Mouse (Mus musculus) liver, embryonic 12.5 days (tissue): Measurements from ENCODE around the gene Mustn1. TPM values are rescaled to one million over a fixed set of nuclear protein-coding genes. Genes with fewer than 3 reads are reported as not detected.

Source experiments
- ATAC-seq: fragments of 200-750 bp; cut with Nextera tagmentation; 2 replicates; pipeline ENCODE4 v1.8.0; 2017; ENCODE audit warnings: moderate number of reproducible peaks, mild to moderate bottlenecking, moderate library complexity
- H3K27ac ChIP-seq: fragments of 300-500 bp; sonication (generic); 2 replicates; pipeline ENCODE4 v1.5.1; 2016; ENCODE audit warnings: mild to moderate bottlenecking
- H3K27me3 ChIP-seq: fragments of 300-500 bp; sonication (generic); replicated peaks from 2 replicates; pipeline ENCODE4 v1.6.1; 2016; ENCODE audit warnings: mild to moderate bottlenecking, moderate library complexity
- H3K36me3 ChIP-seq: fragments of 300-500 bp; sonication (generic); 2 replicates; pipeline ENCODE4 v1.6.1; 2016; ENCODE audit warnings: mild to moderate bottlenecking, moderate library complexity
- H3K4me1 ChIP-seq: fragments of 300-500 bp; sonication (generic); 2 replicates; pipeline ENCODE4 v1.6.1; 2016
- H3K4me2 ChIP-seq: fragments of 300-500 bp; sonication (generic); 2 replicates; pipeline ENCODE4 v1.6.1; 2016; ENCODE audit warnings: mild to moderate bottlenecking, moderate library complexity
- H3K4me3 ChIP-seq: fragments of 300-500 bp; sonication (generic); 2 replicates; pipeline ENCODE4 v1.5.1; 2016; ENCODE audit warnings: mild to moderate bottlenecking, moderate library complexity
- H3K9ac ChIP-seq: fragments of 300-500 bp; sonication (generic); 2 replicates; pipeline ENCODE4 v1.6.1; 2016; ENCODE audit warnings: mild to moderate bottlenecking, moderate library complexity
- H3K9me3 ChIP-seq: fragments of 300-500 bp; sonication (generic); replicated peaks from 2 replicates; pipeline ENCODE4 v1.6.1; 2016; ENCODE audit warnings: mild to moderate bottlenecking, moderate library complexity
- WGBS: fragments of 180-500 bp; shearing (Covaris S2); methylation state at CpG from one replicate; pipeline ENCODE4 v1.1.7; 2016; ENCODE audit not compliant: insufficient replicate concordance; 5-methylcytosine and 5-hydroxymethylcytosine counted together
- polyA plus RNA-seq: library from polyadenylated mRNA; unstranded; fragments of >200 nt; fragmentation: Nextera tagmentation; extraction: Ambion mirVana; gene quantifications from 2 replicates; pipeline ENCODE4 v1.2.1, GENCODE M21; 2016

The Mustn1 gene
- polyA plus RNA-seq, 1 experiment from 2014 or later = 0.51 TPM

DNA sequence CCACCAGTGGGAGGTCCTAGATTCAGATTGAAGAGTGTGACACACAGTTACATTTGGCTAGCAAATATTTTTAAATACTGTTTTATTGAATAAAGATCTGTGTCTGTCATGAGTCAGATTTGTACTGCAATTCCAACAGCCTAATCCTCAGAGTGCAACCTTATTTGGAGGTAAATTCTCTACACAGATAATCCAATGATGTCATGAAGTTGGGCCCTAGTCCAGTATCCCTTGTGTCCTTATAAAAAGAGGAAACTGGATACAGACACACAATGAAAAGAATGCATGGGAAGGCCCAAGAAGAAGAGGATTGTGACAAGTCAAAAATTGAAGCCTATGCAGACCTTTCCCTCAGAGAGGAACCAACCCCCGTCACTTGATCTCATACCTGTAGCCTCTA lies 37.5 kb downstream of the Mustn1 start:
- H3K27ac ChIP-seq = no peak overlapping the region
- no peaks in the 10 kb centered on the region for H3K4me1 ChIP-seq
- 81% methylated on average over 1 of the region's 1 CpGs for WGBS
- H3K9me3 ChIP-seq = no peaks in the 10 kb centered on the region
- 0 out of 2 replicates have a peak, but pooled peaks cover 3% of the 10 kb centered on the region for H3K27me3 ChIP-seq
- H3K4me3 ChIP-seq = no peak overlapping the region
- 0 out of 2 replicates have a peak, but pooled peaks cover 4% of the 10 kb centered on the region for H3K36me3 ChIP-seq
- H3K4me2 ChIP-seq = no peak overlapping the region
- no peak for ATAC-seq
- H3K9ac ChIP-seq = no peak overlapping the region

DNA sequence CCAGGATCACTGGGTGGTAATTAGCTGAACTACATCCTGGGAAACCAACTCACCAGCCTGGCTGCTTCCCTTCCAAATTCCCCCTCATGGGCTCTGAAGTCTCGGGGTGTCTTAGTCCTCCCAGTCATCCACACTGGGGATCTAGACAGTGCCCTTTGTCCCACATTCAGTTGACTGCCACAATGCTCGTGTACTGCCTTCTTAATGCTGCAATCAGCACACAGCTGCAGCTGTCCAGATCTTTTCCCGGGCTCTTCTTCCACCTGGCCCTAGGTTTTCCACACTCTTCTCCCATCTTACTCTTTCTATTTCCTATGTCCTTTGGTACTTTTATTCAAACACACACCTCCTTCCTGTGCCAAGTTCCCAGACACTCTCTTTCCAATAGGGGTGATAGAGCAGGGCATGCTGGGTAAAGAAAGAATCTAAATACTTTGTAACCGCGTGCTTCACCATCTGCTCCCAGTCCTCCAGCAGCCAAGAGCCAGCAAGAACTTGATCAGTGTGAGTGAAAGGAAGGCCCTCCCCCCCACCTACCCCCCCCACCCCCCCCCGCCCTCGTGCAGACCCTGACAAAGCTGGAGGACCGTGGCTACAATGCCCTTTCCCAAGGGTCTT lies 43.2 kb downstream of the Mustn1 start:
- H3K9me3 ChIP-seq = no peaks in the 10 kb centered on the region
- H3K4me3 ChIP-seq = no peak overlapping the region
- H3K4me2 ChIP-seq = peak overlapping the region; percentile 21
- H3K27me3 ChIP-seq = 0 out of 2 replicates have a peak, but pooled peaks cover 2% of the 10 kb centered on the region
- no peak for ATAC-seq
- no peak overlapping the region for H3K27ac ChIP-seq
- H3K4me1 ChIP-seq = 0 out of 2 replicates have a peak, but pooled peaks cover 17% of the 10 kb centered on the region
- 53% methylated on average over 8 of the region's 8 CpGs for WGBS
- 0 out of 2 replicates have a peak, but pooled peaks cover 4% of the 10 kb centered on the region for H3K36me3 ChIP-seq
- H3K9ac ChIP-seq = no peak overlapping the region

DNA sequence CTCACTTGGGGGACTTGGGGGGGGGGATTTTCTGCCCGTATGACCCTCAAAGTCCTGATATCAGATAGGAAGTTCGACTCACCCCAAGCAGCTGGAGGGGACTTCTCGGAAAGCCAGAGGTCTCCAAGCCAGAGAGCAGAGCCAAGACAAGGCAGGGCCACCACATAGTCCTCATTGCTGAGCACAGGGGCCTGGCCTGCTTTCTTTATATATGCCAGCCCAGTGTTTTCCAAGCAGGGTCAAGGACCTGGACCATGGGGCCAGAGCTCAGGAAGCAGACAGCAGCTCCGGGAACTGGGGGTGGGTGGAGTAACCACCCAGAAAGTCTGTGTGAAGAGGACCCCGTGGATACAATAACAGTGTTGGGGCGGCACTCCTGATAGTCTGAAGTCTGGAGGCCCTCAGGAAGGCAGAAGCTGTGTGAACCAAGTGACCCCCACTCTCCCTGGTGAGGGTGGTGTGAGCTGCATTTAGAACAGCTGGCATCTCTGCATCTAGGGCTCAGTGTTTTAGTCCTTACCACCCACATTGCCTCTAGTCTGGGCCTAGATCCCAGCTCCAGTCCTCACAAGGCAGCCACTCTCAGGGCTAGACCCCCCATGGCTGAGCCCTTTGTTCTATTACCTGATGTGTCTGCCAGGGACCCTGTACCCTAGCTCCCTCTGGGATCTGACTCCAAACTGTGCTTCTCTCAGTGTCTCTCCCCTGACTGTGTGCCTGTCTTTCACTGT lies 44.5 kb downstream of the Mustn1 start, which contains the start of gene Itih3:
Itih3 (minus strand) TSS at position 386 of the 731 bp plus-strand sequence.
- H3K27me3 ChIP-seq = no peaks in the 10 kb centered on the region
- H3K4me3 ChIP-seq = no peak within 1 kb of the TSS
- 0 out of 2 replicates have a peak, but pooled peaks cover 17% of the 10 kb centered on the region for H3K4me1 ChIP-seq
- peak within 1 kb of the TSS; percentile 21 for H3K4me2 ChIP-seq
- peak within 1 kb of the TSS; percentile 42 for H3K27ac ChIP-seq
- no peak within 1 kb of the TSS for H3K9ac ChIP-seq
- WGBS = 48% methylated on average over 6 of the region's 6 CpGs
- peak; percentile 64 for ATAC-seq
- H3K9me3 ChIP-seq = no peaks in the 10 kb centered on the region
- no peaks in the 10 kb centered on the region for H3K36me3 ChIP-seq

DNA sequence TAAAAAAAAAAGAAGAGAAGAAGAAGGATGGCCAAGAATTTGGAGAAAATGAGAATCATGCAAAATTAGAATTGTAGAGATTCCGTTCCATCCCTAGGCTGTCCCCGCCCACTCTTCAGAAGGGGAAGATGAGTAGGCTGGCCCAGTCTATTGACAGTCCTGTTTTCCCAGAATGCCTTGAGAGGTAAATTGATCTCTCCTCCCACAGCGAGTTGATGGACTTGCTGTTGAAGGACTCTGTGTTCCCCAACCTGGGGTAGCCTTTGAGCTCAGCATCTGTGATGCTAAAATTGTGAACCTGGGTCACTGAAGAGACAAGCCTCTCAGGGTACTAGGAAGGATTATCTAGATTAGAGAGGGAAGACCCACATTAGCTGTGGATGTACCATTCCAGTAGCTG lies 46.5 kb downstream of the Mustn1 start:
- H3K9me3 ChIP-seq = no peaks in the 10 kb centered on the region
- no peak for ATAC-seq
- H3K4me3 ChIP-seq = no peak overlapping the region
- H3K9ac ChIP-seq = no peak overlapping the region
- no peak overlapping the region for H3K27ac ChIP-seq
- no peak overlapping the region for H3K4me2 ChIP-seq
- no peaks in the 10 kb centered on the region for H3K36me3 ChIP-seq
- 73% methylated on average over 3 of the region's 3 CpGs for WGBS
- 0 out of 2 replicates have a peak, but pooled peaks cover 17% of the 10 kb centered on the region for H3K4me1 ChIP-seq
- H3K27me3 ChIP-seq = no peaks in the 10 kb centered on the region

DNA sequence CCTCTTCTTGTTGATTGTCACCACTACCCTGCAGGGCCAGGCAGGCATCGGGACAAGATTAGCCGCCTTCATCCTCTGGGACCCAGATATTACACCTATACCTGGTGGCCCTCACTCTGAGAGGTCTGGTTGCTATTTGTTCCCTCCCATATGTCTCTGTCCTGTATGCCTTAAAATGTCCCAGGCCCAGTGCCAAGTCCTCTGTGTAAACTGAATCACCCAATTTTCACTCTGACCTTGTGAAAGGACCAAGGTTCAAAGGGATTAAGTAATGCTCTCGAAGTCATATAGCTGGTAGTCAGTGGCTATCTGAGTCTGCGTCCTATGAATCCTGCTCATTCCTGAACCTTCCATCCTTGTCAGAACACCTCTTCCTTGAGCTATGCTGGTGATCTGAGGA lies 51.4 kb downstream of the Mustn1 start:
- Histone ChIP-seq H3K9ac (no peak overlapping the region), H3K4me1 (no peaks in the 10 kb centered on the region)
- WGBS = 73% methylated on average over 4 of the region's 4 CpGs

More for the DNA sequence above, 51.4 kb downstream of the Mustn1 start:
- Histone ChIP-seq H3K27me3 (no peaks in the 10 kb centered on the region), H3K4me3 (no peak overlapping the region), H3K4me2 (no peak overlapping the region), H3K27ac (no peak overlapping the region), H3K9me3 (no peaks in the 10 kb centered on the region), H3K36me3 (no peaks in the 10 kb centered on the region)
- no peak for ATAC-seq

Other genes with a start within 250 kb of the Mustn1 start
- gene Rft1, start 224.8 kb upstream of the Mustn1 start, polyA plus RNA-seq = 5.9 and 6.5 TPM in 2 replicates
- 17.1 and 18.7 TPM in 2 replicates for gene Sfmbt1, start 164.4 kb upstream of the Mustn1 start, polyA plus RNA-seq
- gene Tmem110, start 53.6 kb upstream of the Mustn1 start, polyA plus RNA-seq = 16.1 and 17.3 TPM in 2 replicates
- 8.8 and 9.2 TPM in 2 replicates for gene Itih4, start 7.3 kb downstream of the Mustn1 start, polyA plus RNA-seq
- 74.1 and 74.2 TPM in 2 replicates for gene Itih3, start 44.6 kb downstream of the Mustn1 start, polyA plus RNA-seq
- gene Itih1, start 64.1 kb downstream of the Mustn1 start, polyA plus RNA-seq = 20.1 and 21.2 TPM in 2 replicates
- gene Nek4, start 72.2 kb downstream of the Mustn1 start, polyA plus RNA-seq = 9.3 and 9.4 TPM in 2 replicates
- gene Glt8d1, start 122.2 kb downstream of the Mustn1 start, polyA plus RNA-seq = 23.5 and 23.9 TPM in 2 replicates
- 296 and 308 TPM in 2 replicates for gene Spcs1, start 122.5 kb downstream of the Mustn1 start, polyA plus RNA-seq
- 94.9 and 95.8 TPM in 2 replicates for gene Pbrm1, start 139.9 kb downstream of the Mustn1 start, polyA plus RNA-seq
- gene Gnl3, start 140.0 kb downstream of the Mustn1 start, polyA plus RNA-seq = 156 and 166 TPM in 2 replicates
- 95.4 and 103 TPM in 2 replicates for gene Smim4, start 249.8 kb downstream of the Mustn1 start, polyA plus RNA-seq